Mouse (Mus musculus) limb, embryonic 11.5 days (tissue): ENCODE data around the gene Gabarap. TPM values are rescaled to one million over a fixed set of nuclear protein-coding genes. Genes with fewer than 3 reads are reported as not detected.

Experiments used
- ATAC-seq: fragments of 200-750 bp; cut with Nextera tagmentation; 2 replicates; pipeline ENCODE4 v1.8.0; 2017; ENCODE audit warnings: low read depth; ENCODE audit not compliant: insufficient number of reproducible peaks, low FRiP score, low TSS enrichment
- DNase-seq: peaks from one replicate; pipeline ENCODE4 v3.0.0-alpha.2; 2015; ENCODE audit warnings: low spot score
- H3K27ac ChIP-seq: fragments of 300-500 bp; sonication (generic); replicated peaks from 2 replicates; pipeline ENCODE4 v1.5.1; 2014; ENCODE audit warnings: low read depth, mild to moderate bottlenecking, low read length
- H3K27me3 ChIP-seq: fragments of 300-500 bp; sonication (generic); 2 replicates; pipeline ENCODE4 v1.6.1; 2014; ENCODE audit warnings: mild to moderate bottlenecking, low read length, mixed read lengths; ENCODE audit not compliant: control insufficient read depth, insufficient read depth
- H3K36me3 ChIP-seq: fragments of 300-500 bp; sonication (generic); 2 replicates; pipeline ENCODE4 v1.6.1; 2014; ENCODE audit warnings: mild to moderate bottlenecking, low read length, moderate library complexity, mixed read lengths; ENCODE audit not compliant: control insufficient read depth, insufficient read depth
- H3K4me1 ChIP-seq: fragments of 300-500 bp; sonication (generic); 2 replicates; pipeline ENCODE4 v1.6.1; 2014; ENCODE audit warnings: low read length, mixed read lengths; ENCODE audit not compliant: control insufficient read depth, insufficient read depth
- H3K4me2 ChIP-seq: fragments of 300-500 bp; sonication (generic); 2 replicates; pipeline ENCODE4 v1.6.1; 2014; ENCODE audit warnings: low read depth, mild to moderate bottlenecking, moderate library complexity; ENCODE audit not compliant: severe bottlenecking
- H3K4me3 ChIP-seq: fragments of 300-500 bp; sonication (generic); 2 replicates; pipeline ENCODE4 v1.5.1; 2014; ENCODE audit warnings: low read depth, low read length
- H3K9ac ChIP-seq: fragments of 300-500 bp; sonication (generic); 2 replicates; pipeline ENCODE4 v1.6.1; 2014; ENCODE audit warnings: mild to moderate bottlenecking, low read length
- H3K9me3 ChIP-seq: fragments of 300-500 bp; sonication (generic); 2 replicates; pipeline ENCODE4 v1.6.1; 2016; ENCODE audit warnings: low read length; ENCODE audit not compliant: control insufficient read depth
- WGBS: fragments of 180-500 bp; shearing (Covaris S2); extraction: QIAGEN DNeasy Blood & Tissue Kit; methylation state at CpG from one replicate; pipeline ENCODE4 v1.1.7; 2014; 5-methylcytosine and 5-hydroxymethylcytosine counted together
- polyA plus RNA-seq: library from polyadenylated mRNA; unstranded; fragments of >200 nt; fragmentation: Nextera tagmentation; extraction: Ambion mirVana; gene quantifications from 2 replicates; pipeline ENCODE4 v1.2.1, GENCODE M21; 2014

Gabarap gene
- polyA plus RNA-seq, 1 experiment from 2014 or later, result 432 TPM

GRCm38 (mm10) chr11:69992396-69992795 lies 1.5 kb downstream of the Gabarap start:
- Histone ChIP-seq H3K9me3 (no peaks in the 10 kb centered on the region), H3K27me3 (no peaks in the 10 kb centered on the region), H3K4me1 (peaks cover 4% of the 10 kb centered on the region; the same call in 1 of the 2 replicates), H3K27ac (no peak overlapping the region), H3K9ac (peak overlapping the region; percentile 17; the same call in 1 of the 2 replicates), H3K4me2 (peak overlapping the region; percentile 55), H3K4me3 (peak overlapping the region; percentile 82), H3K36me3 (peaks cover 23% of the 10 kb centered on the region)
- DNase-seq (no peak), ATAC-seq (no peak)
- 89% methylated on average over 10 of the region's 10 CpGs for WGBS

- ATAC-seq, result no peak
- 91% methylated on average over 3 of the region's 3 CpGs for WGBS
Observed at GRCm38 (mm10) chr11:69992932-69993331, 2.0 kb downstream of the Gabarap start.

GRCm38 (mm10) chr11:69994401-69995090 lies 3.6 kb downstream of the Gabarap start:
- Histone ChIP-seq H3K4me1 (peaks cover 10% of the 10 kb centered on the region; the same call in 1 of the 2 replicates), H3K9me3 (no peaks in the 10 kb centered on the region), H3K27ac (no peak overlapping the region), H3K9ac (no peak overlapping the region), H3K4me3 (peak overlapping the region; percentile 98; the same call in 1 of the 2 replicates), H3K4me2 (no peak overlapping the region), H3K27me3 (no peaks in the 10 kb centered on the region), H3K36me3 (peaks cover 25% of the 10 kb centered on the region)
- DNase-seq, result no peak
- WGBS, result 90% methylated on average over 11 of the region's 11 CpGs
- ATAC-seq, result no peak

More at GRCm38 (mm10) chr11:69992932-69993331, 2.0 kb downstream of the Gabarap start:
- no peak overlapping the region for H3K9ac ChIP-seq
- no peak overlapping the region for H3K27ac ChIP-seq
- H3K4me2 ChIP-seq, result no peak overlapping the region
- no peaks in the 10 kb centered on the region for H3K27me3 ChIP-seq
- H3K4me1 ChIP-seq, result peaks cover 8% of the 10 kb centered on the region; the same call in 1 of the 2 replicates
- peak overlapping the region; percentile 82 for H3K4me3 ChIP-seq
- DNase-seq, result no peak
- H3K36me3 ChIP-seq, result peaks cover 23% of the 10 kb centered on the region
- no peaks in the 10 kb centered on the region for H3K9me3 ChIP-seq

GRCm38 (mm10) chr11:69995391-69995960 lies 4.5 kb downstream of the Gabarap start, which contains the start of gene Phf23:
Gene Phf23 (plus strand): TSS chr11:69995777.
- H3K4me3 ChIP-seq, result peak within 1 kb of the TSS; percentile 98
- peaks cover 25% of the 10 kb centered on the region for H3K36me3 ChIP-seq
- H3K9me3 ChIP-seq, result no peaks in the 10 kb centered on the region
- peak within 1 kb of the TSS; percentile 48 for H3K4me2 ChIP-seq
- DNase-seq, result peak; percentile 99
- peak; percentile 76 for ATAC-seq
- peak within 1 kb of the TSS; percentile 97 for H3K27ac ChIP-seq
- WGBS, result under 1% methylated on average over 36 of the region's 36 CpGs
- no peaks in the 10 kb centered on the region for H3K27me3 ChIP-seq
- peak within 1 kb of the TSS; percentile 96 for H3K9ac ChIP-seq
- peaks cover 10% of the 10 kb centered on the region; the same call in 1 of the 2 replicates for H3K4me1 ChIP-seq

GRCm38 (mm10) chr11:69996161-69997061 lies 5.5 kb downstream of the Gabarap start:
- DNase-seq (no peak), ATAC-seq (no peak)

GRCm38 (mm10) chr11:69997070-69997509 lies 6.1 kb downstream of the Gabarap start:
- DNase-seq, result peak; percentile 91
- Histone ChIP-seq H3K27ac (peak overlapping the region; percentile 97), H3K9ac (peak overlapping the region; percentile 96), H3K4me2 (peak overlapping the region; percentile 48), H3K9me3 (no peaks in the 10 kb centered on the region), H3K4me1 (peaks cover 15% of the 10 kb centered on the region; the same call in 1 of the 2 replicates), H3K36me3 (peaks cover 25% of the 10 kb centered on the region), H3K27me3 (no peaks in the 10 kb centered on the region), H3K4me3 (peak overlapping the region; percentile 98)
- 2% methylated on average over 30 of the region's 44 CpGs for WGBS
- peak; percentile 52 for ATAC-seq

More at GRCm38 (mm10) chr11:69996161-69997061, 5.5 kb downstream of the Gabarap start:
- no peaks in the 10 kb centered on the region for H3K27me3 ChIP-seq
- H3K9ac ChIP-seq, result peak overlapping the region; percentile 96
- peak overlapping the region; percentile 48 for H3K4me2 ChIP-seq
- H3K27ac ChIP-seq, result peak overlapping the region; percentile 97
- H3K9me3 ChIP-seq, result no peaks in the 10 kb centered on the region
- H3K4me3 ChIP-seq, result peak overlapping the region; percentile 98
- peaks cover 25% of the 10 kb centered on the region for H3K36me3 ChIP-seq
- H3K4me1 ChIP-seq, result peaks cover 10% of the 10 kb centered on the region; the same call in 1 of the 2 replicates
- WGBS, result under 1% methylated on average over 62 of the region's 66 CpGs

GRCm38 (mm10) chr11:69998567-69999491 lies 7.9 kb downstream of the Gabarap start:
- Histone ChIP-seq H3K4me1 (peaks cover 14% of the 10 kb centered on the region; the same call in 1 of the 2 replicates), H3K36me3 (peaks cover 22% of the 10 kb centered on the region), H3K27ac (no peak overlapping the region), H3K9me3 (no peaks in the 10 kb centered on the region), H3K9ac (no peak overlapping the region), H3K4me2 (no peak overlapping the region), H3K27me3 (no peaks in the 10 kb centered on the region), H3K4me3 (no peak overlapping the region)
- ATAC-seq, result no peak
- 92% methylated on average over 27 of the region's 27 CpGs for whole genome bisulfite sequencing
- no peak for DNase-seq
